Mouse (Mus musculus): ENCODE data around the gene Krtap19-9b.

Krtap19-9b gene

DNA sequence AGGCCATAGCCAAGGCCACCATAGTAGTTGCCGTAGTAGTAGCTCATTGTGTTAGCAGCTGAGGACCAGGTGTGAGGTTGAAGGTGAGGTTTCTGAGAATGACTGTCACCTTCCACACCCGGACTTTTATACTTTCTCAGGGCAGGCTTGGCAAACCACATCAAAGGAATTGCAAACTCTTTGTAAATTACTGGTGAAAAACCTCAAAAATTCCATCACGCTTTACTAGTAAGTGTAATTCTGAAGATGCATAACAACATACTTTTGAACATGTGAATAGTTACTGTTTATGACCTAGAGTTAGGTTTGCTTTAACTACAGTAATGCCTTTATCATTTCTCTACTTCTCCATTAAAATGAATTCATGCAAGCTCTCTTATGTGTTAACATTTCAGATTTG is at the start of gene Krtap19-9b:
Gene Krtap19-9b (minus strand): TSS at position 101 of the 400 bp plus-strand sequence.
- DNase-seq (ENCODE audit: low spot score in 2 of 2), result no peak

DNA sequence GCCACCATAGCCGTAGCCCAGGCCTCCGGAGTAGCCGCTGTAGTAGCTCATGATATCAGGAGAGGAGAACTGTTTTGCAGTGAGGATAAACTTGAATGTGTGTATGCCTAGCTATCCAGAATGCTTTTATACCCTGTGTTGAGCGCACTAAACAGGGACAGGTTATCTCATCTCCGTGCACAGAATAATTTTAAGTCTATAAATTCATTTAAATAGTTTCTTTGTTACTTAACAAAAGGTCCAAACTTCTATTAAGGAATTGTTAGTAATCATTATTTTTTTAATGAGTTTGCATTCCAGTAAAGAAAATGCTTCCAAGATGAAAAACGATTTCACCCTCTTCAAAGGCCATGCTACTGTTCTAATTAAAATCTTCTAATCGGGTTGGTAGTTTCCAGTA is 30.7 kb upstream of the Krtap19-9b start, which contains the start of gene Krtap16-3:
Gene Krtap16-3 (minus strand): TSS at position 101 of the 400 bp plus-strand sequence.
- DNase-seq (ENCODE audit: low spot score in 2 of 2), result no peak

DNA sequence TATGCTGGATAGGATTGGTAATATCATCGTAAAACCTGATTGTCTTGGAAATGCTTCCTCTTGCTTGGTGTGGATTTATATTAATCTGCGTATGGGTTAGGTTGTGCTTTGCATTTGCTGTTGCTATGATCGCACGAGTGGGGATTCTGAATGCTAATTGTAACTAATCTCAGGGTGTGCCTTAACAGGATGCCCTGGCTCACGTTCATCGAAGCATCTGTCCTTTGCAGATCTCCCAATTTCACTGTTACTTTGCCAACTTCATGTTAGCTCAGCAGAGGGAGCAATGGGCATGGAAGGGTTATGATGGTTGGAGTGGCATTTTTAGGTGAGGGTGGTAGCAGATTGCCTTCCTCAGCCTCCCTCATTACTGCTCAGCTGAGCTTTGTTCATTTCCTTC is 9.0 kb upstream of the Krtap19-9b start:
- no peak for DNase-seq (ENCODE audit: low spot score in 2 of 2)

DNA sequence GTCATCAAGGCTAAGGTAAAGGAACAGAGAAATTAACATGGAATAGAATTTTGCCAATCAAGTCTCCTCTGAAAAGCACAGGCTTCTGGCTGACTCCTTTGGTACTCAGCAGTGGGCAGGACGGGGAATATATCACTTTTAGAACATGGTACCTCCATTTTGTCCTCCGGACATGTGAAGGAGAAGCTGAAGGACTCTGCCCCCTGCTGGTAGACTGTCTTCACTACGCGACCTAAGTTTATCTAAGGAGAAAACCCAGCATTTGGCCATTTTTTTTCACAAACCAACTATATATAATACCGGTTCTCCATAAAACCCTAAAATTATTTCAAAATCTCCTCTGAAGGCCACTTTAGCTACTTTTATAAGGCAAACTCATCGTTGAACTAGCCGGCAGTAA is 6.2 kb upstream of the Krtap19-9b start:
- no peak for DNase-seq (ENCODE audit: low spot score in 2 of 2)

DNA sequence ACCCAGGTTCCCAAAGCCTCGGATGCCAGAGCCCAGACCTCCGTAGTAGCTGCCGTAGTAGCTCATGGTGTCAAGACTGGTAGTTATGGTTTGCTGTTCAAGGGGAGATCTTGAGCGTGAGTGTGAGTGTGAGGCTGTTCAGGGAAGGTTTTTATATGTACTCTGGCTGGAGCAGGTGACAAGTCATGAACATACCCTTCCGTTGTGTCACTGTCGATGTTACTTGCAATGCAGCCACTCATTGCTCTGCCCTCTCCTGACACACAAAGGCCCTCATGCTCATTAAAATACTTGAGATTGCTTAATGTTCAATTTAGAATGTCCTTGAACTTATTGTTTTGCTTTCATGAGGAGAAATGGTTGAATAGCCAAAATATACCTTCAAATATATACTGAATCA is 35.7 kb downstream of the Krtap19-9b start, which contains the start of gene Krtap19-5:
Gene Krtap19-5 (minus strand): TSS at position 101 of the 400 bp plus-strand sequence.
- DNase-seq (ENCODE audit: low spot score in 2 of 2), result no peak

DNA sequence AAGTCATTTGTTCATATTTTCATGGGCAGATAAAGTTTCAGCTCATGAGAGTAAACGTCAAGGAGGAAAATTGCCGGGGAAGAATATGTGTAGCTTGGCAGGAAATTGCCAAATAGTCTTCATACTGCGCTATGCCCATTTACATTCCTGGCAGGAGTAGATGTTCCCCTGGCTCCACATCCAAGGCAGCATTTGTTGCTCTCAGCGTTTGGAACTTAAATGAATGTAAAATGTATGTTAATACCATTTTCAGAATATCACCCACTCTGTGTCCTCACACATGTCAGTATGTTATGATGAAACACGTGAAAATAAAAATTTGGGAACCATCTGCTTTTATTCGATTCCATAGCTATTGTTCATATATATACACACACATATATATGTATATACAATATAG is 45.2 kb downstream of the Krtap19-9b start:
- no peak for DNase-seq (ENCODE audit: low spot score in 2 of 2)

DNA sequence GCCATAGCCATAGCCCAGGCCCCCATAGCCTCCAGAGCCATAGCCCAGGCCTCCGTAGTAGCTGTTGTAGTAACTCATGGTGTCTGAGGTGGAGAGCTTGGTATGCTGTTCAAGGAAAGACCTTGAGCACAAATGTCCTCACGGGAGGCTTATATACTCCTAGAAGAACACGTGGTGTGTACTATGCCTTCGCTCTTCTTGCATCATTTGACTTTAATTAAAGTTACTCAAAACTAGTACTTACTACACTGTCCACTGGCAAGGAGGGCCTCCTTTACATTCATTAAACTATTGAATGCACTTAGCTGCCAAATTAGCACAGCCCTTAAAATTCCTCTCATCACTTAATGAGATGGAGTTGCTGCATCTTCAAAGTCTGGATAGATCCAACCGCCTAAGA is 47.1 kb downstream of the Krtap19-9b start, which contains the start of gene Krtap19-4:
Gene Krtap19-4 (minus strand): TSS at position 101 of the 400 bp plus-strand sequence.
- DNase-seq (ENCODE audit: low spot score in 2 of 2), result no peak

Data from heart, adult 9 months (tissue).